Mouse (Mus musculus): ENCODE measurements at regions not wholly inside any gene's neighbourhood (a gene's known extent, or its start where the extent isn't known, plus 50 kb on each side); places are given as distances from the start of the nearest gene placed in this dataset.

- CTCF ChIA-PET, result no interaction called here
Measured at GRCm38 (mm10) chr3:47866061-47866460, 1418.0 kb upstream of the Pabpc4l start.

GRCm38 (mm10) chr3:47863591-47863990 lies 1415.6 kb upstream of the Pabpc4l start:
- H3K27me3 ChIP-seq, result no peaks in the 10 kb centered on the region
- no peak for TF ChIP-seq CTCF (IDR thresholded peaks at IDR 0.05)
- ChIA-PET POLR2A (no interaction called here), CTCF (no interaction called here)
- DNase-seq (ENCODE audit: low read depth, low spot score), result no peak
- no peak for ATAC-seq
- in situ Hi-C loops (cut with MboI; ENCODE audit: low pct_unique_long_range_greater_than_20kb), result no loop called here

More at GRCm38 (mm10) chr3:47866061-47866460, 1418.0 kb upstream of the Pabpc4l start:
- ATAC-seq, result no peak
- POLR2A ChIA-PET, result no interaction called here
- no peak for TF ChIP-seq CTCF (IDR thresholded peaks at IDR 0.05)
- no peaks in the 10 kb centered on the region for H3K27me3 ChIP-seq
- in situ Hi-C loops (cut with MboI; ENCODE audit: low pct_unique_long_range_greater_than_20kb), result no loop called here
- no peak for DNase-seq (ENCODE audit: low read depth, low spot score)

GRCm38 (mm10) chr3:47845613-47846012 lies 1397.6 kb upstream of the Pabpc4l start:
- in situ Hi-C loops (cut with MboI; ENCODE audit: low pct_unique_long_range_greater_than_20kb), result no loop called here
- DNase-seq (ENCODE audit: low read depth, low spot score) (no peak), ATAC-seq (no peak)
- ChIA-PET CTCF (no interaction called here), POLR2A (no interaction called here)
- no peak for TF ChIP-seq CTCF (IDR thresholded peaks at IDR 0.05)
- no peaks in the 10 kb centered on the region for H3K27me3 ChIP-seq

GRCm38 (mm10) chr3:47836541-47837240 lies 1388.7 kb upstream of the Pabpc4l start:
- ATAC-seq (no peak), DNase-seq (ENCODE audit: low read depth, low spot score) (no peak)
- no peak for TF ChIP-seq CTCF (IDR thresholded peaks at IDR 0.05)
- ChIA-PET POLR2A (no interaction called here), CTCF (interaction anchor here (0.6 kb wide), 1 partner anchor 78 kb away, joined by 3 read pairs; no protein-coding TSS in a partner anchor)
- in situ Hi-C loops (cut with MboI; ENCODE audit: low pct_unique_long_range_greater_than_20kb), result no loop called here
- H3K27me3 ChIP-seq, result no peaks in the 10 kb centered on the region

- ATAC-seq (no peak), DNase-seq (ENCODE audit: low read depth, low spot score) (no peak)
- TF ChIP-seq CTCF (IDR thresholded peaks at IDR 0.05), result no peak
- in situ Hi-C loops (cut with MboI; ENCODE audit: low pct_unique_long_range_greater_than_20kb), result no loop called here
- ChIA-PET POLR2A (no interaction called here), CTCF (no interaction called here)
- no peaks in the 10 kb centered on the region for H3K27me3 ChIP-seq
Measured at GRCm38 (mm10) chr3:47818361-47818760, 1370.3 kb upstream of the Pabpc4l start.

- ChIA-PET CTCF (no interaction called here), POLR2A (no interaction called here)
- DNase-seq (ENCODE audit: low read depth, low spot score) (no peak), ATAC-seq (no peak)
- in situ Hi-C loops (cut with MboI; ENCODE audit: low pct_unique_long_range_greater_than_20kb), result no loop called here
- no peak for TF ChIP-seq CTCF (IDR thresholded peaks at IDR 0.05)
- H3K27me3 ChIP-seq, result no peaks in the 10 kb centered on the region
Measured at GRCm38 (mm10) chr3:47817564-47817963, 1369.5 kb upstream of the Pabpc4l start.

Data from Patski (cell line).